Mouse (Mus musculus) stomach, postnatal 0 days (tissue): Measurements from ENCODE around the gene Olfr1438-ps1. TPM values are rescaled to one million over a fixed set of nuclear protein-coding genes. Genes with fewer than 3 reads are reported as not detected.

Source experiments
- ATAC-seq: fragments of 200-750 bp; cut with Nextera tagmentation; 2 replicates; pipeline ENCODE4 v1.8.0; 2017; ENCODE audit not compliant: low FRiP score, low TSS enrichment
- DNase-seq: peaks from one replicate; pipeline ENCODE4 v3.0.0-alpha.2; 2016; ENCODE audit warnings: low spot score
- H3K27ac ChIP-seq: fragments of 300-500 bp; sonication (generic); replicated peaks from 2 replicates; pipeline ENCODE4 v1.5.1; 2014; ENCODE audit warnings: mild to moderate bottlenecking, control low read depth
- H3K27me3 ChIP-seq: fragments of 300-500 bp; sonication (generic); 2 replicates; pipeline ENCODE4 v1.6.1; 2014; ENCODE audit warnings: low read length; ENCODE audit not compliant: control insufficient read depth, insufficient read depth
- H3K36me3 ChIP-seq: fragments of 300-500 bp; sonication (generic); 2 replicates; pipeline ENCODE4 v1.6.1; 2014; ENCODE audit warnings: low read length, mixed read lengths; ENCODE audit not compliant: control insufficient read depth, insufficient read depth
- H3K4me1 ChIP-seq: fragments of 300-500 bp; sonication (generic); replicated peaks from 2 replicates; pipeline ENCODE4 v1.6.1; 2014; ENCODE audit warnings: antibody characterized with exemption; ENCODE audit not compliant: control insufficient read depth, insufficient read depth
- H3K4me2 ChIP-seq: fragments of 300-500 bp; sonication (generic); replicated peaks from 2 replicates; pipeline ENCODE4 v1.6.1; 2014; ENCODE audit warnings: low read depth, mild to moderate bottlenecking, control low read depth, moderate library complexity
- H3K4me3 ChIP-seq: fragments of 300-500 bp; sonication (generic); 2 replicates; pipeline ENCODE4 v1.5.1; 2014; ENCODE audit warnings: low read depth, low read length, control low read depth
- H3K9ac ChIP-seq: fragments of 300-500 bp; sonication (generic); 2 replicates; pipeline ENCODE4 v1.6.1; 2014; ENCODE audit warnings: mild to moderate bottlenecking, low read length, control low read depth, mixed read lengths
- H3K9me3 ChIP-seq: fragments of 300-500 bp; sonication (generic); 2 replicates; pipeline ENCODE4 v1.6.1; 2016; ENCODE audit warnings: low read length; ENCODE audit not compliant: control insufficient read depth
- CTCF ChIP-seq: IDR thresholded peaks from 2 replicates; pipeline ENCODE4 v1.5.1; 2016; ENCODE audit warnings: antibody characterized with exemption, low read depth, mild to moderate bottlenecking, moderate library complexity
- EP300 ChIP-seq: optimal IDR thresholded peaks from 2 replicates; pipeline ENCODE3; 2016; ENCODE audit warnings: antibody characterized with exemption
- WGBS: fragments of 180-500 bp; shearing (Covaris S2); extraction: QIAGEN DNeasy Blood & Tissue Kit; methylation state at CpG from one replicate; pipeline ENCODE4 v1.1.7; 2014; 5-methylcytosine and 5-hydroxymethylcytosine counted together
- polyA plus RNA-seq: library from polyadenylated mRNA; unstranded; fragments of >200 nt; fragmentation: Nextera tagmentation; extraction: Ambion mirVana; gene quantifications from 2 replicates; pipeline ENCODE4 v1.2.1, GENCODE M21; 2015

Gene Olfr1438-ps1
- polyA plus RNA-seq, 1 experiment from 2014 or later: not detected

DNA sequence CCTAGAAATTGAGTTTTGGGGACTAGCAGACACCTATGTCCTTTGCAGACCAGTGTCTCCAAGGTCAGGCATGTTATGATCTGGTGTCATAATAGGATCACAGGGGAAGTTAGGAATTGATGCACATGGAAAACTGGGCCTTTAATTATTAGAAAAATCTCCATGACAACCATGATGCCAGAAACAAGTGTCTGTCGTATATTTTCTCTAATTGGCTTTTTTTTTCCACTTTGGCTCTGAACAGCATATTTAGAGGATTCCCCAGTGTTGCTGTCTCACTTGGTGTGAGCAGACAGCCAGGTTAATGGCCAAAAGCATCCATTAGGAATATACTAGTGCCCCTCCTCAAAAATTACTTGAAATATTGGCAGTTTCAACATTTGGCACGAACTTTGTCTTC, 56.2 kb downstream of the Olfr1438-ps1 start, which contains the start of gene Olfr1434:
Gene Olfr1434, plus strand, starts transcription at position 301 of the 400 bp plus-strand sequence.
- H3K9ac ChIP-seq: no peak within 1 kb of the TSS
- no peak for ATAC-seq
- WGBS: 78% methylated on average over 2 of the region's 2 CpGs
- H3K27ac ChIP-seq: no peak within 1 kb of the TSS
- H3K9me3 ChIP-seq: no peaks in the 10 kb centered on the region
- H3K27me3 ChIP-seq: no peaks in the 10 kb centered on the region
- no peaks in the 10 kb centered on the region for H3K36me3 ChIP-seq
- TF ChIP-seq CTCF (no peak), EP300 (no peak)
- H3K4me1 ChIP-seq: no peaks in the 10 kb centered on the region
- no peak within 1 kb of the TSS for H3K4me3 ChIP-seq
- no peak within 1 kb of the TSS for H3K4me2 ChIP-seq
- no peak for DNase-seq

Other genes starting within 250 kb of the Olfr1438-ps1 start
- gene Olfr1426, start 243.9 kb downstream of the Olfr1438-ps1 start, polyA plus RNA-seq: not detected in 2 replicates
- not detected in 2 replicates for gene Olfr1427, start 232.6 kb downstream of the Olfr1438-ps1 start, polyA plus RNA-seq
- not detected in 2 replicates for gene Olfr1428, start 220.0 kb downstream of the Olfr1438-ps1 start, polyA plus RNA-seq
- not detected in 2 replicates for gene Olfr76, start 212.7 kb downstream of the Olfr1438-ps1 start, polyA plus RNA-seq
- gene Olfr1555-ps1, start 165.8 kb downstream of the Olfr1438-ps1 start, polyA plus RNA-seq: not detected in 2 replicates
- not detected in 2 replicates for gene Olfr1431, start 135.3 kb downstream of the Olfr1438-ps1 start, polyA plus RNA-seq
- not detected in 2 replicates for gene Olfr1432, start 103.3 kb downstream of the Olfr1438-ps1 start, polyA plus RNA-seq
- not detected in 2 replicates for gene Olfr262, start 94.3 kb downstream of the Olfr1438-ps1 start, polyA plus RNA-seq
- not detected in 2 replicates for gene Olfr235, start 74.9 kb downstream of the Olfr1438-ps1 start, polyA plus RNA-seq
- gene Olfr1434, start 56.1 kb downstream of the Olfr1438-ps1 start, polyA plus RNA-seq: not detected in 2 replicates
- gene Olfr1436, start 36.8 kb downstream of the Olfr1438-ps1 start, polyA plus RNA-seq: not detected in 2 replicates
- not detected in 2 replicates for gene Olfr1437, start 10.8 kb downstream of the Olfr1438-ps1 start, polyA plus RNA-seq
- gene Olfr1440, start 51.4 kb upstream of the Olfr1438-ps1 start, polyA plus RNA-seq: not detected in 2 replicates
- not detected in 2 replicates for gene Olfr1441, start 81.5 kb upstream of the Olfr1438-ps1 start, polyA plus RNA-seq
- not detected in 2 replicates for gene Pfpl, start 92.0 kb upstream of the Olfr1438-ps1 start, polyA plus RNA-seq
- 0.71 and 0.84 TPM in 2 replicates for gene Mpeg1, start 124.9 kb upstream of the Olfr1438-ps1 start, polyA plus RNA-seq
- 6.2 and 7.1 TPM in 2 replicates for gene Dtx4, start 165.5 kb upstream of the Olfr1438-ps1 start, polyA plus RNA-seq
- 8.2 TPM in 2 replicates for gene Fam111a, start 209.8 kb upstream of the Olfr1438-ps1 start, polyA plus RNA-seq